Mouse (Mus musculus): ENCODE data around the gene Cyth4. TPM values are rescaled to one million over a fixed set of nuclear protein-coding genes. Genes with fewer than 3 reads are reported as not detected.
A peak's percentile ranks its signal among the peaks of the same experiment; 100 is the strongest.

Gene Cyth4
- polyA plus RNA-seq, 1 experiment: 31.6 TPM

- H3K4me1 ChIP-seq: peaks cover 56% of the 10 kb centered on the region
- TF ChIP-seq GATA1 (IDR thresholded peaks at IDR 0.05; ENCODE audit: borderline replicate concordance, low read length): no peak
- no peak overlapping the region for H3K4me3 ChIP-seq (replicated peaks)
- H3K27me3 ChIP-seq (replicated peaks): peaks cover 20% of the 10 kb centered on the region
- H3K9me3 ChIP-seq: no peaks in the 10 kb centered on the region
- H3K36me3 ChIP-seq (replicated peaks; ENCODE audit: low read length): peaks cover 2% of the 10 kb centered on the region
These were observed 13.5 kb upstream of the Cyth4 start for GRCm38 (mm10) chr15:78583352-78583751.

DNA sequence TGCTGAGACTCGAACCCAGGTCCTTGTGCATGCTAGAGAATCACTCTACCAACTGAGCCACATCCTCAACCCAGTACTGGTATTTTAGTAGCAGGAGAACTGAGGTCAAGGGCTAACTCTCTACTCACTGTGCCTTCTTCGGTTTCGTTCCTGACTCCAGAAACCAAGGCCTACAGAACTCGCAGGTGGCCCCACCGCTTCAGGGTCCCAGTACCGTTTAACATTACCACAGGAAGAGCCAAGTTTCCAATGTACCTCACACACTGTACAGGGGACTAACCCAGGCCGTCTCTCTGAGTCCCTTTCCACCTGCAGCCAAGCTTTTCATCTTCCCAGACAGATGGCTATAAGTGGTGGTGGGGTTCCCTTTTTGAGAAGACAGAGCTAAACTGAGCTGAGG, 11.4 kb upstream of the Cyth4 start:
- H3K4me1 ChIP-seq: peaks cover 61% of the 10 kb centered on the region
- no peaks in the 10 kb centered on the region for H3K9me3 ChIP-seq
- H3K4me3 ChIP-seq (replicated peaks): no peak overlapping the region
- peaks cover 20% of the 10 kb centered on the region for H3K27me3 ChIP-seq (replicated peaks)
- TF ChIP-seq FLI1 (IDR thresholded peaks at IDR 0.05; ENCODE audit: low read length): no peak
- TF ChIP-seq GATA1 (IDR thresholded peaks at IDR 0.05; ENCODE audit: borderline replicate concordance, low read length): no peak
- no peaks in the 10 kb centered on the region for H3K36me3 ChIP-seq (replicated peaks; ENCODE audit: low read length)

DNA sequence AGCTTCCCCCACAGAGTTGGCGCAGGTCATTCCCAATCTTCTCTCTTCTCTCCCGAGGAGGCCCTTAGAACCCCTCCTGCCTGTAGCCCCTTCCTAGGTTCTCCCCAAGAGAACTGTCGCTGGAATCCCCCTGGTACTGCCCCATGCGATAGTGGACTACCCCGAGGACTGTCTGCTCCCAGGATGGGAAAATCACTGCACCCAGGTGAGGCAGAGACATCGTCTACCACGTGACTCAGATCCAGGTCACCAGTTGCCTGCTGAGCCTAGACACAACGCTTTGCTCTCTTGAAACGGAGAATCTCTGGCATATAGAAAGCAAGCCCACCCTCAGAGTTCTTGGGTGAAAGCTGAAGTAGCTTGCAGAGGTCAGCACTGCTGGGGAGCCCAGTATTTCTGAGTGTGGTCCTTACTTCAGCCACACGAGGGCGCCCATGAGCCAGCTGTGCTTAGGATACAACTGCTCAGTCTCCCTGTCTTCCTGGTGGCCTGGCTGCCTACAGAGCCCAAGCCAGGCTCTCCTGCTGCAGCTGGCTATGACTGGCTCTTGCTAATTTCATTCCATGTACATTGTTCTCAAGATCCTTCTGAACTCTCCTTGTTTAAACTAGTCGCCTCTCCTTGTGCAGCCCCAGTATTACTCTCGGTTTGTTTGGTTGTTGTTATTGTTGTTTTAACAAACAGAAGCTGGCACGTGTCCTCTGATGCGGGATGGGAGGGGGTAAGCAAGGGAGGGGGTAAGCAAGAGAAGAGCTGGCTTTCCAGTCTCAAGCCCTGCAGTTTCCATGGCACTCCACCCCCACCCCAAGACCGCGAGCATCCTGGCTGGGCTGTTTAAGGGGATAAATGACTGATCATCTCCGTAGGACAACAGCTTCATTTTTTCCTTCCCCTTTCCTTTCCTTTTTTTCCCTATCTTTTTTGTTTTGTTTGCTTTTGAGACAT, 9.5 kb upstream of the Cyth4 start:
- H3K27me3 ChIP-seq (replicated peaks): peaks cover 20% of the 10 kb centered on the region
- H3K4me1 ChIP-seq: peaks cover 65% of the 10 kb centered on the region
- TF ChIP-seq FLI1 (IDR thresholded peaks at IDR 0.05; ENCODE audit: low read length): no peak
- no peak for TF ChIP-seq GATA1 (IDR thresholded peaks at IDR 0.05; ENCODE audit: borderline replicate concordance, low read length)
- no peak overlapping the region for H3K4me3 ChIP-seq (replicated peaks)
- no peaks in the 10 kb centered on the region for H3K36me3 ChIP-seq (replicated peaks; ENCODE audit: low read length)
- no peaks in the 10 kb centered on the region for H3K9me3 ChIP-seq

- Histone ChIP-seq H3K36me3 (replicated peaks; ENCODE audit: low read length) (no peaks in the 10 kb centered on the region), H3K4me1 (peaks cover 67% of the 10 kb centered on the region), H3K9me3 (no peaks in the 10 kb centered on the region), H3K4me3 (replicated peaks) (no peak overlapping the region), H3K27me3 (replicated peaks) (peaks cover 20% of the 10 kb centered on the region)
- TF ChIP-seq FLI1 (IDR thresholded peaks at IDR 0.05; ENCODE audit: low read length) (no peak), GATA1 (IDR thresholded peaks at IDR 0.05; ENCODE audit: borderline replicate concordance, low read length) (no peak)
These were observed 8.8 kb upstream of the Cyth4 start for GRCm38 (mm10) chr15:78588049-78588448.

GRCm38 (mm10) chr15:78588900-78589299, 7.9 kb upstream of the Cyth4 start:
- peaks cover 1% of the 10 kb centered on the region; the same call in 1 of the 2 replicates for H3K9me3 ChIP-seq
- H3K27me3 ChIP-seq (replicated peaks): peaks cover 20% of the 10 kb centered on the region
- peak overlapping the region; percentile 39 for H3K4me3 ChIP-seq (replicated peaks)
- peaks cover 62% of the 10 kb centered on the region for H3K4me1 ChIP-seq
- no peaks in the 10 kb centered on the region for H3K36me3 ChIP-seq (replicated peaks; ENCODE audit: low read length)
- TF ChIP-seq FLI1 (IDR thresholded peaks at IDR 0.05; ENCODE audit: low read length) (no peak), GATA1 (IDR thresholded peaks at IDR 0.05; ENCODE audit: borderline replicate concordance, low read length) (no peak)

- H3K36me3 ChIP-seq (replicated peaks; ENCODE audit: low read length): no peaks in the 10 kb centered on the region
- peaks cover 18% of the 10 kb centered on the region for H3K27me3 ChIP-seq (replicated peaks)
- peaks cover 71% of the 10 kb centered on the region for H3K4me1 ChIP-seq
- TF ChIP-seq FLI1 (IDR thresholded peaks at IDR 0.05; ENCODE audit: low read length) (no peak), GATA1 (IDR thresholded peaks at IDR 0.05; ENCODE audit: borderline replicate concordance, low read length) (no peak)
- H3K9me3 ChIP-seq: peaks cover 11% of the 10 kb centered on the region
- H3K4me3 ChIP-seq (replicated peaks): no peak overlapping the region
These were observed 6.9 kb upstream of the Cyth4 start for GRCm38 (mm10) chr15:78589936-78590335.

- Histone ChIP-seq H3K4me1 (peaks cover 80% of the 10 kb centered on the region), H3K4me3 (replicated peaks) (no peak overlapping the region), H3K27me3 (replicated peaks) (peaks cover 13% of the 10 kb centered on the region), H3K36me3 (replicated peaks; ENCODE audit: low read length) (no peaks in the 10 kb centered on the region), H3K9me3 (peaks cover 18% of the 10 kb centered on the region)
- TF ChIP-seq GATA1 (IDR thresholded peaks at IDR 0.05; ENCODE audit: borderline replicate concordance, low read length) (no peak), FLI1 (IDR thresholded peaks at IDR 0.05; ENCODE audit: low read length) (no peak)
These were observed 6.1 kb upstream of the Cyth4 start for GRCm38 (mm10) chr15:78590785-78591184.

DNA sequence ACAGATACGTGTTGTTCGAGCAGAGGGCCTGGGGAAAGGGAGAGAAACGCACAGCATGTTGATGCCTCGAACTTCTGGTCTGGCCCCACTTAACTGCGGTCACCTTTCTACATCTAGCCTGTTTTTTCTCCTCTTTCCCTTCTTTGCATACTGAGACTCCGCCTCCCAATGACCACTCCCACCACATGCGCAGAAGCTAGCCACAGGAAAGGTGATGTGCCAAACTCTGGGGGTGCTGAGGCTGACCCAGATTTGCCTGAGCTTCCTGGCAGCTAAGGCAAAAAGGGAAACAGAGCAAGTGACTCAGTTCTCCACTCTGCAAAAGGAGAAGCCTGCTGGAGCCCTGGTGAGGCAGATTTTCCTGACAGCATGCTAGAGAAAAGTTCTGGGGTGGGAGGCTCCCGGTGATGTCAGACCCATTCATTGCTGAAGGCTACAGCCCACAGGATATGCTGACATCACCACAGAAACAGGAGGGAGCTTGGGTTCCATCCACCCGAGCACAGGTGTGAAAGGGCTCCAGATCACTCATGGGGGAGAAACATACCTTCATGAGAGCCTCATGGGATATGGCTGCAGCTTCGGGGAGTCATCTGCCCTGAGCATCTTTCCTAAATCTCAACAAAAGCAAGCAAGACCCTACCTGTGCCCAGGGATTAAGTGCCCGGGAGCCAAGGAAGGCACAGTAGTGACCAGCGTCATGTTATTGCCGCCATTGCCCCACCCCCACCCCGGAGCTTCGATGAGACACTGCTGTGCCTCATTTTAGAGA, 5.0 kb upstream of the Cyth4 start:
- Histone ChIP-seq H3K4me3 (replicated peaks) (peak overlapping the region; percentile 50), H3K9me3 (peaks cover 18% of the 10 kb centered on the region), H3K36me3 (replicated peaks; ENCODE audit: low read length) (no peaks in the 10 kb centered on the region), H3K27me3 (replicated peaks) (peaks cover 3% of the 10 kb centered on the region), H3K4me1 (peaks cover 91% of the 10 kb centered on the region)
- TF ChIP-seq FLI1 (IDR thresholded peaks at IDR 0.05; ENCODE audit: low read length) (no peak), GATA1 (IDR thresholded peaks at IDR 0.05; ENCODE audit: borderline replicate concordance, low read length) (no peak)

- H3K27me3 ChIP-seq (replicated peaks): no peaks in the 10 kb centered on the region
- peaks cover 91% of the 10 kb centered on the region for H3K4me1 ChIP-seq
- no peaks in the 10 kb centered on the region for H3K36me3 ChIP-seq (replicated peaks; ENCODE audit: low read length)
- no peak for TF ChIP-seq FLI1 (IDR thresholded peaks at IDR 0.05; ENCODE audit: low read length)
- TF ChIP-seq GATA1 (IDR thresholded peaks at IDR 0.05; ENCODE audit: borderline replicate concordance, low read length): no peak
- H3K4me3 ChIP-seq (replicated peaks): no peak overlapping the region
- H3K9me3 ChIP-seq: peaks cover 18% of the 10 kb centered on the region
These were observed 4.3 kb upstream of the Cyth4 start for GRCm38 (mm10) chr15:78592452-78592968.

Data from megakaryocyte, embryonic 14.5 days (primary cell).